Mouse (Mus musculus) Patski (cell line): ENCODE results near the gene Cdca5. TPM values are rescaled to one million over a fixed set of nuclear protein-coding genes. Genes with fewer than 3 reads are reported as not detected.

Source experiments
- ATAC-seq: fragments of 100-300 bp; one replicate; pipeline ENCODE4 v1.8.0; 2021
- CTCF ChIA-PET: fragments of 350-600 bp; sonication (Branson Sonifier 250); formaldehyde crosslinking; loops from one replicate; lab custom pipeline; 2022; ENCODE audit warnings: inconsistent platforms; lab: Charles Lee
- POLR2A ChIA-PET: fragments of 350-600 bp; sonication (Branson Sonifier 250); formaldehyde crosslinking; loops from one replicate; lab custom pipeline; 2022; ENCODE audit warnings: antibody characterized with exemption, inconsistent platforms; lab: Charles Lee
- DNase-seq: peaks from one replicate; pipeline ENCODE4 v3.0.0-alpha.2; 2011; ENCODE audit warnings: low read depth, low spot score
- H3K27me3 ChIP-seq: fragments of 371-371 bp; one replicate; pipeline ENCODE4 v1.5.1; 2021
- CTCF ChIP-seq: fragments of 100-300 bp; IDR thresholded peaks from one replicate; pipeline ENCODE4 v1.5.1; 2021
- in situ Hi-C: fragments of 300-500 bp; cut with MboI; formaldehyde crosslinking; loops from 3 replicates; pipeline ENCODE4 v1.11.1; 2018; ENCODE audit warnings: low pct_unique_long_range_greater_than_20kb, mixed read lengths
- polyA plus RNA-seq: library from polyadenylated mRNA; unstranded; gene quantifications from one replicate; pipeline ENCODE4 v1.2.3, GENCODE M21; 2021

Gene Cdca5
- polyA plus RNA-seq, 1 experiment from 2014 or later = 16.4 TPM

- in situ Hi-C loops = no loop called here
- CTCF ChIA-PET = no interaction called here
- H3K27me3 ChIP-seq = no peaks in the 10 kb centered on the region
- ATAC-seq = no peak
- DNase-seq = no peak
- no peak for TF ChIP-seq CTCF
- POLR2A ChIA-PET = interaction anchor here (0.5 to 0.6 kb wide), 2 partner anchors 22 to 654 kb away, joined by 5 read pairs; no protein-coding TSS in a partner anchor
Measured at GRCm38 (mm10) chr19:6070571-6071250, 14.1 kb upstream of the Cdca5 start.

- CTCF ChIA-PET = no interaction called here
- no peak for DNase-seq
- POLR2A ChIA-PET = interaction anchor here (0.5 kb wide), 1 partner anchor 22 kb away, joined by 5 read pairs; no protein-coding TSS in a partner anchor
- H3K27me3 ChIP-seq = no peaks in the 10 kb centered on the region
- in situ Hi-C loops = no loop called here
- TF ChIP-seq CTCF = no peak
- ATAC-seq = no peak
Measured at GRCm38 (mm10) chr19:6071261-6071660, 13.5 kb upstream of the Cdca5 start.

- ChIA-PET CTCF (no interaction called here), POLR2A (no interaction called here)
- TF ChIP-seq CTCF = no peak
- in situ Hi-C loops = no loop called here
- DNase-seq (no peak), ATAC-seq (no peak)
- no peaks in the 10 kb centered on the region for H3K27me3 ChIP-seq
Measured at GRCm38 (mm10) chr19:6073889-6074288, 10.9 kb upstream of the Cdca5 start.

- ChIA-PET CTCF (interaction anchor here (3.9 kb wide), 1 partner anchor 9 kb away, joined by 27 read pairs; the partner anchor contains the start of gene Tm7sf2), POLR2A (interaction anchor here (1.1 to 1.8 kb wide), 3 partner anchors 9 to 41 kb away, joined by 3 to 6 read pairs (median 4); partner anchors contain the start of gene Sac3d1)
- in situ Hi-C loops = no loop called here
- peak; percentile 63 for ATAC-seq
- TF ChIP-seq CTCF = no peak
- no peak for DNase-seq
- no peaks in the 10 kb centered on the region for H3K27me3 ChIP-seq
Measured at GRCm38 (mm10) chr19:6076564-6077393, 8.0 kb upstream of the Cdca5 start, which contains the start of gene Vps51. Gene Vps51, minus strand, starts transcription at chr19:6077231.

- TF ChIP-seq CTCF = no peak
- ATAC-seq = no peak
- no peaks in the 10 kb centered on the region for H3K27me3 ChIP-seq
- in situ Hi-C loops = no loop called here
- no peak for DNase-seq
- ChIA-PET CTCF (interaction anchor here (0.9 kb wide), 1 partner anchor 13 kb away, joined by 3 read pairs; no protein-coding TSS in a partner anchor), POLR2A (interaction anchor here (1.6 kb wide), 1 partner anchor 12 kb away, joined by 5 read pairs; the partner anchor contains the start of gene Tm7sf2)
Measured at GRCm38 (mm10) chr19:6079983-6080480, 4.8 kb upstream of the Cdca5 start, which contains the start of gene Tmem262. Gene Tmem262, plus strand, starts transcription at chr19:6080033.

- ATAC-seq = no peak
- TF ChIP-seq CTCF = no peak
- POLR2A ChIA-PET = no interaction called here
- in situ Hi-C loops = no loop called here
- DNase-seq = no peak
- CTCF ChIA-PET = no interaction called here
- no peaks in the 10 kb centered on the region for H3K27me3 ChIP-seq
Measured at GRCm38 (mm10) chr19:6082156-6082555, 2.6 kb upstream of the Cdca5 start, which contains the start of gene Gm28374. Gene Gm28374, minus strand, starts transcription at chr19:6082256.

- CTCF ChIA-PET = interaction anchor here (1.5 kb wide), 1 partner anchor 18 kb away, joined by 5 read pairs; no protein-coding TSS in a partner anchor
- DNase-seq = peak; percentile 20
- H3K27me3 ChIP-seq = no peaks in the 10 kb centered on the region
- POLR2A ChIA-PET = no interaction called here
- peak; percentile 68 for ATAC-seq
- in situ Hi-C loops = no loop called here
- TF ChIP-seq CTCF = no peak
Measured at GRCm38 (mm10) chr19:6085417-6085879, 665 bp downstream of the Cdca5 start.

- no peak for TF ChIP-seq CTCF
- no peaks in the 10 kb centered on the region for H3K27me3 ChIP-seq
- POLR2A ChIA-PET = interaction anchor here (0.9 kb wide), 1 partner anchor 30 kb away, joined by 3 read pairs; no protein-coding TSS in a partner anchor
- CTCF ChIA-PET = no interaction called here
- DNase-seq (no peak), ATAC-seq (no peak)
- in situ Hi-C loops = no loop called here
Measured at GRCm38 (mm10) chr19:6088841-6089240, 4.1 kb downstream of the Cdca5 start.

GRCm38 (mm10) chr19:6094119-6094518 is 9.3 kb downstream of the Cdca5 start, which contains the start of gene AC131692.1:
Gene AC131692.1, plus strand, starts transcription at chr19:6094419.
- no peaks in the 10 kb centered on the region for H3K27me3 ChIP-seq
- DNase-seq (no peak), ATAC-seq (no peak)
- ChIA-PET POLR2A (no interaction called here), CTCF (no interaction called here)
- in situ Hi-C loops = no loop called here
- no peak for TF ChIP-seq CTCF

GRCm38 (mm10) chr19:6097847-6098246 is 13.1 kb downstream of the Cdca5 start:
- DNase-seq (no peak), ATAC-seq (no peak)
- ChIA-PET POLR2A (interaction anchor here (0.7 kb wide), 1 partner anchor 37 kb away, joined by 3 read pairs; no protein-coding TSS in a partner anchor), CTCF (no interaction called here)
- in situ Hi-C loops = no loop called here
- TF ChIP-seq CTCF = no peak
- H3K27me3 ChIP-seq = no peaks in the 10 kb centered on the region
